Mouse (Mus musculus): ENCODE results near the gene Serpinh1. TPM values are rescaled to one million over a fixed set of nuclear protein-coding genes. Genes with fewer than 3 reads are reported as not detected.
"Not testable (repeated sequence)": the region's sequence is repeated elsewhere in the genome, so short reads cannot be mapped to it uniquely, and the experiment has no call there.

The Serpinh1 gene
- polyA plus RNA-seq, 1 experiment = 245 TPM

DNA sequence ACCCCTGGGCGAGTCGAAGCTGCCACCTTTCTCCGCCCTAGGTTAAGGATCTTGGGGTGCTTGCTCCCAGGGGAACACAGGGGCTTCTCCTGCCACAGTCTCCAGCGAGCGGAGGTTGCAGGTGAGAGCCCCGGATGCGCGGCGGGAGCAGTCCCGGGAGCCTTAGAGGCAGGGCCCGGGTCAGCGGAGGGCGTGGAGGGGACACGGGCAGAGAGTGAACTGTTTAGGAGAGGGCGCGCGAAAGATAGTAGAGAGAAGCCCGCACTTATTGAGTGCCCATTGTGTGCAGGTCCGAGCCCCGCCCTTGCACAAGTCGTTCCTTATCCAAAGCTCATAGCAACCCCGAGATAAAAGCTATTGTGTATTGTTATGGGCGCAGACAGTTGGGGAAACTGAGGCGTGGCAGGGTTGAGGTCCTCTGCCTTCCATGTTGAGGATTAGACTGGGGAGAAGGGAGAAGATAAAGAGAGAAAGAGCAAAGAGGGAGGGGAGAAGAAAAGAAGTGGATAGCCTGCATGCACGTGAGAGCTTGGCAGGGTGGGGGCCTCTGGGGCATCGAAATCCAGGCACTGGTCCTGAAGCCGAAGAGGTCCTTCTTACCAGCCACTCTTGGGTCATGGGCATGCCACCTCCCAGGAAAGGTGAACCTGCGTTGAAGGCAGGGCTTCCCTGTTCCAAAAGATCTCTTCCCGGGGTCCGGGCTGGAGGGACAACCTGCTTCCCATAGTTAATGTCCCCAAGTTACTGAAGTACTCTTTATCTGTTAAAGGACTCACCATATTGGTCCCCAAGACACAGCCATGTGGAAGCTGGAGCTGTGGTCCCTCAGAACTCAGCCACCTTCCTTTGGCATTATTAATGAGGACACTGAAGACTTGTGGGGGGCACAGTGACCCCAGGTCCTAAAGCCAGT is 29.3 kb upstream of the Serpinh1 start:
- H3K4me1 ChIP-seq (ENCODE audit: control insufficient read depth, insufficient read depth, insufficient read length, low read length) = peaks cover 27% of the 10 kb centered on the region
- peak overlapping the region; percentile 87 for H3K4me3 ChIP-seq (ENCODE audit: insufficient read depth, low read depth, low read length)
- H3K27ac ChIP-seq (replicated peaks; ENCODE audit: low read depth, low read length) = peak overlapping the region; percentile 28; the same call in 1 of the 2 replicates

DNA sequence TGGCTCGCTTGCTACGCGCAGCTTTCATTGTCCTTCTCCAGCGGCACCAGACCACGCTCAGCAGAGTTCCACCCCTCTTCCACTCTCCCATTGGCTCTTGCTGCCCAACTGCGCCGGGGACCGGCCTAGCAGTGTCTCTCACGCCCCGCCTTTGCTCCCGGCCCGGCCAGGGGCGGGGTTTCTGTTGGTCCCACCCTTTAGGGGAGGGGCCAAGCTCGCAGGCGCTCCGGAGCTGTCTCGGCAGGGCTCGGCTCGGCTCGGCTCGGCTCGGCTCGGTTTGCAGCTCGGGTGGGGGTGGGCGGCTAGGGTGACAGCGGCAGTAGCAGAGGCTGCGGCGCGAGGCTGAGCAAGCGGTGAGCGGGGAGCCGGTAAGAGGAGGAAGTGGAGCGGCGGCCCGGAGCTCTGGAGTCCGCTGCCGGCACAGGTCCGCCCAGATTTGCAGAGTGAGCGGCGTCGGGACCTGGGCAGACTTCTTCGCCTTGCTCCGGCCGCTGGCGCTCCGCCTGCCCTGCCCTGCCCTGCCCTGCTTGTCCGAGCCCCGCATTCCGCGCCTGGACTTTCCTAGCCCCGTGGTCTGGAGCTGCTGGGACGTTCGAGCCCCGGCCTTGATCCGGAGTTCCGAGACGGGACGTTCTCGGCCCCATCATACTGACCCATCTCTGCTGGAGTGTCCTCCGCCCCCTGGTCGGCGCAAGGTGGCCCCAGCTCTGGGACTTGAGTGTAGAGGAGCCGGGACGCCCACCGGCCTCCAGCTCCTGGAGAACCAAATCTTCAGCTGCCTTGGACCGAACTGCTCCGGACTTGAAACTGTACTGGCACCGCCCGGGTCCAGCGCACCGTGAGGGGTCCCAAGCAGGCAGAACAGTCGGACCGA is 28.4 kb upstream of the Serpinh1 start, which contains the start of gene Gdpd5:
Gdpd5 (plus strand) TSS at position 201 of the 874 bp plus-strand sequence.
- Histone ChIP-seq H3K4me1 (ENCODE audit: control insufficient read depth, insufficient read depth, insufficient read length, low read length) (peaks cover 27% of the 10 kb centered on the region), H3K27ac (replicated peaks; ENCODE audit: low read depth, low read length) (peak within 1 kb of the TSS; percentile 28), H3K4me3 (ENCODE audit: insufficient read depth, low read depth, low read length) (peak within 1 kb of the TSS; percentile 87)

DNA sequence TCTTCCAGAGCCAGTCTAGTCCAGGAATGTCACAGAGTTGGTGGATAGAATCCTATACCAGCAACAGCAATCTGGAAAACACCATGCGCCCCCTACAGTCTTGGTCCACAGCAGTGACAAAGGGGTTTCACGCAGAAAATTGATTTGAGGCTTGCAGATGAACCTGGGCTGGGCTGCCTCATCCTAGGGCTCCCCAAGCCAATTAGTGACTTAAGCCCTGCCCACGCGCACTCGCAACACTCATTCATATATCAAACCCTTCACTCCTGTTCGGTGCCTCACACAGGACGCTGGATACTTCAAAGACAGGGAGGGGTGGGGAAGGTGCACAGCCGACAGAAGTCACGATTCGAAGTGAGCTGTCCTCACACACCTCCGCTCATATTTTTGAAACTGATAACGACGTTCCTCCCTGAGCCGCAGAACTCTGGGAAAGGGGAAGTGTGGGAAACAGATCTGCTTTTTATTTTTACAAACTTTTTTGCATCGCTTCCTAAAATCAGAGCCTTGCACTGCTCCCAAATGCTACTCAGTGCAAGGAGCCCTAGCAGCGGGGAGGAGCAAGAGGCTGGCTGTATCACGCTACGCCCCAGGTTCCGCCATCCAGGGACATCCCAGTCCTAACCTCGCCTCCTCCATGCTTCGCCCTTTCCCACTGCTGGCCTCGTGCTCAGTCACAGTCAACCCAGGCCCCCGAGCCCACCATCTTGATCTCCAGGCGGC is 27.6 kb upstream of the Serpinh1 start:
- peak overlapping the region; percentile 71 for H3K4me3 ChIP-seq (ENCODE audit: insufficient read depth, low read depth, low read length)
- H3K4me1 ChIP-seq (ENCODE audit: control insufficient read depth, insufficient read depth, insufficient read length, low read length) = peaks cover 24% of the 10 kb centered on the region
- no peak overlapping the region; the same call in 1 of the 2 replicates for H3K27ac ChIP-seq (replicated peaks; ENCODE audit: low read depth, low read length)

DNA sequence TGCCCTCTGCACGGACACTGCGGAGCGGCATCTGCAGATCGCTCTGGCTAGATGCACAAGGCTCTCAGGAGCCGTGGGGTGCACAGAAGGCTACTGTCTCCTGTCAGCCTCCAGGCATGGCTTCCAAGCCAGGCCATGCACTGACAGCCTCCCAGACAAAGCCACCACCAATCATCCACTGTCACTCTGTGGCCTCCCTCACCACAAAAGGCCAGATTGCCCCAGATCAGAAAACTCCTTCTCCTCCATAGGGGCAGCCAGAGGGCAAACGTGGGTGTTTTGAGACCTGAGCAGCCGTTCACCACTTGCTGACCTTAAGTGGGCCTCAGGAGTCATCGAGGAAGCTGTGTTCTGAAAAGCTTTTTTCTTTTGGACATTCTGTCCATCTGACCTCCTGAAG is 25.8 kb upstream of the Serpinh1 start:
- Histone ChIP-seq H3K4me1 (ENCODE audit: control insufficient read depth, insufficient read depth, insufficient read length, low read length) (peaks cover 15% of the 10 kb centered on the region), H3K27ac (replicated peaks; ENCODE audit: low read depth, low read length) (no peak overlapping the region), H3K4me3 (ENCODE audit: insufficient read depth, low read depth, low read length) (no peak overlapping the region)

DNA sequence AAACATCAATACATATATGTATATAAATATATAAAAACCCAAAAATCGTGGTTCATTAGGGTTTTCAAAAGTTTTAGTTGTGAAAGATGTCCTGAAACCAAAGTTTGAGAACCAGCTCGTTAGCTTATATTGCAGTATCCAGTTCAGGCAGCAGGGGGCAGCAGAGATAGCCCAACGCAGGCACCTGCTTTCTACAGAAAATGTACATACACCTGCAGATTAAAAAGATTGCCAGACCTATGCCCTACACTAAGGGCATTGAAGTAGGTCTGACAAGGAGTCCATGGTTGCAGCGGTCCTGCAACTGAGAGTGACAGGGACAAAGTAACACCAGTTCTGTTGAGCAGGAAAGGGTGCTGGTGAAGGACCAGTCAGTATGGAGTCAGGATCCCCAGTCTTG is 22.4 kb upstream of the Serpinh1 start:
- H3K4me3 ChIP-seq (ENCODE audit: insufficient read depth, low read depth, low read length) = no peak overlapping the region
- no peak overlapping the region for H3K27ac ChIP-seq (replicated peaks; ENCODE audit: low read depth, low read length)

DNA sequence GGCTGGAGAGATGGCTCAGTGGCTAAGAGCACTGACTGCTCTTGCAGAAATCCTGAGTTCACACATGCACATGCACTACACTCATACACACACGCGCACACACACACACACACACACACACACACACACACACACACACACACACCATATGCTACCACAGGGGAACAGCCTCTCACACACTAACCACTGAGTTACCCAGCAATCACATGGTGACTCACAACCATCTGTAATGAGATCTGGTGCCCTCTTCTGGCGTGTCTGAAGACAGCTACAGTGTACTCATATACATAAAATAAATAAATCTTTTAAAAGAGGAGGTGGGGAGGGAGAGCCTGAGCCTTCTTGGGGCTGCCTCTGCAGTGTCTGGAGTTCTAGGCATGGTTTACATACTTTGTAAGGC is 21.3 kb upstream of the Serpinh1 start:
- not testable (repeated sequence) for H3K4me1 ChIP-seq (ENCODE audit: control insufficient read depth, insufficient read depth, insufficient read length, low read length); H3K4me3 ChIP-seq (ENCODE audit: insufficient read depth, low read depth, low read length); H3K27ac ChIP-seq (replicated peaks; ENCODE audit: low read depth, low read length)

More for the DNA sequence above, 22.4 kb upstream of the Serpinh1 start:
- H3K4me1 ChIP-seq (ENCODE audit: control insufficient read depth, insufficient read depth, insufficient read length, low read length) = 0 out of 2 replicates have a peak, but pooled peaks cover 2% of the 10 kb centered on the region

DNA sequence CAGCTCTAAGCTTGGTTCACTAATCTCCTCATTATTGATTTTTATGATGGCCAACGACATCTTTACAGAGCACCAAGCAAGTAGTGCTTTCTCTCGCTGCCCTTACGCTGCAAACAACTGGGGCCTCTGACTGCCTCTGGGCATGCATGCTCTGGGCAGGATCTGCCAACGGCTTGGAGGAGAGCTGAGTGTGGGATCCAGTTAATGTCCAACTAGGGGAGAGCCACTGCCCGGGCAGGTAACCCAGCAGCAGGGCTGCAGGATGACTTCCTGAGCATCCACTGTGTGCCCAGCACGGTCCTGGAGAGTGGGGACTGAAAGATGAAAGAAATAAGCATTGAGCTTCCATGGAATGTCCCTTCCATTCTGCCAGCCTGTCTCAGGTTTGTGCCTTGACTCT is 13.7 kb upstream of the Serpinh1 start:
- no peak overlapping the region for H3K27ac ChIP-seq (replicated peaks; ENCODE audit: low read depth, low read length)
- H3K4me1 ChIP-seq (ENCODE audit: control insufficient read depth, insufficient read depth, insufficient read length, low read length) = no peaks in the 10 kb centered on the region
- H3K4me3 ChIP-seq (ENCODE audit: insufficient read depth, low read depth, low read length) = no peak overlapping the region

DNA sequence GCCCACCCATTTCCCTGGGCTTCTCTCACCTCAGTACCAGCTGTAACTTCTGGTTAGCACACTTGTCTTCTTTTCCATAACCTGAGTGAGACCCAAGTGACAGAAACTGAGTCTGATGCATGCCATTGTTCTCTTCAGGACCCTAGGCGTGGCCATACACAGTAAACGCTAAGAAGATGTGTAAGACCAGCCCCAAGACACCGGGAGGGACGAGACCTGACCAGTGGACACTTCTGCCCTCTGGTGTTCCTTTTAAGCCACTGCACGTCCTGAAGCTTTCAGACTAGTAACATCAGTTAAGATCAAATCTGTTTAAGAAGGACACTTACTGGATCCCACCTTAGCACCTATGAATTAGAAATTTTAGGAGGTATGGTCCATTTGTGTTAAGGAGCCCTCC is 12.0 kb upstream of the Serpinh1 start:
- Histone ChIP-seq H3K4me1 (ENCODE audit: control insufficient read depth, insufficient read depth, insufficient read length, low read length) (no peaks in the 10 kb centered on the region), H3K27ac (replicated peaks; ENCODE audit: low read depth, low read length) (no peak overlapping the region), H3K4me3 (ENCODE audit: insufficient read depth, low read depth, low read length) (no peak overlapping the region)

DNA sequence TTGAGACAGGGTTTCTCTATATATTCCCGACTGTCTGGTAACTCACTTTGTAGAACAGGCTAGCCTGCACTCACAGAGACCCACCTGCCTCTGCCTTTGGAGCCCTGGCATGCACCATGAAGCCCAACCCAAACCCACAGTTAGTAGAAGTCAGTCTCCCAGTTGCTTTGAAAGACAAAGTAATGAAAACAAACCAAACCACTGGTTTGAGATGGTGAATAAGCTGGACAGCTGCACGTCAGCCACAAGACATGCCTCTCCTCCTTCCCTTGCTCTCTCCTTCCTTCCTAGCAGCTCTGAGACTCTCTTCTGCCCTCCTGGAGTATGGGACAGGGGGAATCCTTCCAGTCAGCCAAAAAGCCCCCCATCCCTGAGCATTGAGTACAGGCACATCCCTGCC is 9.1 kb upstream of the Serpinh1 start:
- Histone ChIP-seq H3K4me3 (ENCODE audit: insufficient read depth, low read depth, low read length) (no peak overlapping the region), H3K4me1 (ENCODE audit: control insufficient read depth, insufficient read depth, insufficient read length, low read length) (peaks cover 5% of the 10 kb centered on the region), H3K27ac (replicated peaks; ENCODE audit: low read depth, low read length) (no peak overlapping the region)

DNA sequence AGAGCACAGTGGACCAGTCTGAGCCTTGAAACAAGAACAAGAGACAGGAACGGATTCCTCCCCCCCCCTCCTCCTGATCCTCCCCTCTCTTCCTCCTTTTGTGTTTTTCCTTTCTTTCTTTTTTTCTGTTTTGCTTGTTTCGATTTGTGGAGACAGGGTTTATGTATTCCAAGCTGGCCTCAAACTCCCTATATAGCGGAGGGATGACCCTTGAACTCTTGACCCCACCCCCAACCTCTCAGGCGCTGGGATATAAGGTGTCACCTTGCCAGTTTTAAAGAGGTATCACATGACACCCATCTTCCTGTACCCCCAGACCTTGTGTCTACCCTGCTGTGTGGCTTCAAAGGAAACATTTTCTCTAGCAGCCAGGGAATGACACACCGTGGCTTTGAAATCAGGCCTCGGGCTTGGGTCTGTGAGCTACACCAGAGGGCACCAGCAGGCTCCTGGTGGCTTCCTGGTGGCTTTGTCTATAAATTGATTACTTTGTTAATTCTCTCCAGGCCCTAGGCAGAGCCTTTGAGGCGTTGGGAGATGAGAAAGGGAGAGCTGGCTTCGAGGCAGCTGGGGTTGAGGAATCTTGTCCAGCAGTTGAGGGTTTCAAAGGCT is 7.9 kb upstream of the Serpinh1 start:
- H3K27ac ChIP-seq (replicated peaks; ENCODE audit: low read depth, low read length) = peak overlapping the region; percentile 41
- peaks cover 18% of the 10 kb centered on the region for H3K4me1 ChIP-seq (ENCODE audit: control insufficient read depth, insufficient read depth, insufficient read length, low read length)
- no peak overlapping the region for H3K4me3 ChIP-seq (ENCODE audit: insufficient read depth, low read depth, low read length)

DNA sequence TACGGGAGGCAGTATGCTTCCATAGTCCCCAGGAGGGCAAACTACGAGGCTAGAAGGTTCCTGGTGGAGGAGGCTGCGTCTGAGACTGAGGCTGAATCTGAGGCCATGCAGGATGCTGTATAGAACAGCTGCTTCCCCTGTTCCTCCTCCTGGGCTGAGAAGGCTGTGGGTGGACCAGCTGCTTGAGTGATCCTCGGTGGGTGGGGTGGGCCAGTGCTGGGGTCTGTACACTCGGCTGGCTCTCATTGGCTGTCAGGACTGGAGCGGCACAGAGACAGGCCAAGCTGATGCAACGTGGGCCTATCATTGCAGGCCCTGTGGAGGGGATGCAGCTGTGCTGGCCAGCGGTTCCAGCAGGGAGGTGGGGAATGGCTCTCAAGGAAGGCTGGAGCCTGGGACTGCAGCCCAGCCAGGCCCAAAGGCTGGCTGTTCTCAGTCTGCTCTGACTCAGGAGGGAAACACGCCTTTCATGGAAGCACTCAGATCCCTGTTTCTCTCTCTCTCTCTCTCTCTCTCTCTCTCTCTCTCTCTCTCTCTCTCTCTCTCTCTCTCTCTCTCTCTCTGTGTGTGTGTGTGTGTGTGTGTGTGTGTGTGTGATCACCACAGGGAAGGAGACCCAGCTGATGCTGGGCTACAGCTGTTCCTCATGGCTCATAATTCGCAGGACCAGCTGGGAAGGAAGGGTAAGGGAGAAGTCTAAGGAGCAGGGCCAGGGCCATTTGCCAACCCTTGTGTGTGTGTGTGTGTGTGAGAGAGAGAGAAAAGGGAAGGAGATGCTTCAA is 7.2 kb upstream of the Serpinh1 start:
- H3K27ac ChIP-seq (replicated peaks; ENCODE audit: low read depth, low read length) = peak overlapping the region; percentile 51
- H3K4me3 ChIP-seq (ENCODE audit: insufficient read depth, low read depth, low read length) = no peak overlapping the region
- peaks cover 22% of the 10 kb centered on the region for H3K4me1 ChIP-seq (ENCODE audit: control insufficient read depth, insufficient read depth, insufficient read length, low read length)

DNA sequence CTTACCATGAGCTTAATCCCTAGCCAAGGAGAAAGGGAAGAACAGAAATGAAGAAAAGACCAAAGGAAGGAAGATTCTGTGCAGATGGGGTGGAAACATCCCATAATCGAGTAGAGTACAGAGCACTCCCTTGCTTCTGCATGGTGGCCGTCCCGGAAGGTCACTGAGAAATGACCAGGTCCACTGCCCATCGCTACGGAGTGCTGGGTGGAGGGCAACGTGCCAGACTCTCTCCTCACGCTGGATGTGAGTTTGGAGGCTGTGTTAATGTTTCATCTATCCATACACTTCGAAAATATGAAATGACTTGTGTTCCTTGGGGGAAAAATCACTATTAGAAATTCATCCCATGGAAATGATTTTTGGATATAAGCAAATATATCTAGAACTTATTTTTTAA is 5.3 kb upstream of the Serpinh1 start:
- Histone ChIP-seq H3K4me3 (ENCODE audit: insufficient read depth, low read depth, low read length) (no peak overlapping the region), H3K4me1 (ENCODE audit: control insufficient read depth, insufficient read depth, insufficient read length, low read length) (peaks cover 25% of the 10 kb centered on the region), H3K27ac (replicated peaks; ENCODE audit: low read depth, low read length) (no peak overlapping the region)

DNA sequence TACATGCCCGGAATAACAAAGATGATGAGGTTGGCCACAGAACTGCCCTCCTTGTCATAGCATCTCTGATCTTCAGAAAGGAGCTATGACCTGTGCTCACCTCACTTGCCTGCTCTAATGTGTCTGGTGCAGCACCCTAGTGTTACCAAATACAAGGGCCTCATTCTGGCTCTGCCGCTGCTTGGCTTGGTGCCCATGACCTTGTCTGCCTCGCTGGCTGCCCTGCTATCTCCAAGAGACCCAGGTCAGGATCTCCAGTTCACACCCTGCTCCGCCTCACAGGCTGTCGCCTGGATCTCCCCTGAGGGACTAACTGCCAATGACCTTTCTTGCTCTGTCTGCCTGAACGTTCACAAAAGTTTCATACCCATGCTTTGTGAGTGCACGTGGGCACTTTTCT is 4.2 kb upstream of the Serpinh1 start:
- H3K4me3 ChIP-seq (ENCODE audit: insufficient read depth, low read depth, low read length) = no peak overlapping the region
- peak overlapping the region; percentile 89 for H3K27ac ChIP-seq (replicated peaks; ENCODE audit: low read depth, low read length)
- H3K4me1 ChIP-seq (ENCODE audit: control insufficient read depth, insufficient read depth, insufficient read length, low read length) = peaks cover 25% of the 10 kb centered on the region

Measured in brown adipose tissue, adult 24 weeks (tissue).